Mouse (Mus musculus): ENCODE results near the gene Rpl13.

- no peak for TF ChIP-seq CTCF (conservative IDR thresholded peaks at IDR 0.05; ENCODE audit: insufficient read depth, insufficient read length, low read depth, low read length)
- no peak for TF ChIP-seq POLR2A (IDR thresholded peaks at IDR 0.05; ENCODE audit: low read depth, low read length)
Measured at GRCm38 (mm10) chr8:123135406-123135805, 33.3 kb downstream of the Rpl13 start.
